Mouse (Mus musculus): ENCODE results near the gene Sh3kbp1. TPM values are rescaled to one million over a fixed set of nuclear protein-coding genes. Genes with fewer than 3 reads are reported as not detected.

Sh3kbp1 gene
- polyA plus RNA-seq, 1 experiment from 2014 or later = 31.4 TPM

DNA sequence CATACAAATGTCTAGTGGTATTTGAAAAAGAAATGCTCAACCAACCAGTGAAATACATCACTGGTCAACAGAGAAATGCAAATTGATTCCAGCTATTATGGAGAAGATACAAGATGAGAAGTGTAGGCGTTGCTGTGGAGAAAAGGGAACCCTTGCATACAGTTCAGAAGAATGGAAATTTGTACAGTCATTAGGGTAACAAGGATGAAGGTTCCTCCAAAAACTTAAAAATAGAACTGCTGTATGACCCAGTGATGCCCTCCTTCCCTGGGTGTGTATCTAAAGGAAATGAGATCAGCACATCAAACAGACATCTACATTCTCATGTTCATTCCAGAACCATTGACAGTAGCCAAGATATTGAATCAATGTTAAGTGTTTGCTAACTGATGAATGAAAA lies 110.3 kb downstream of the Sh3kbp1 start:
- H3K27me3 ChIP-seq (ENCODE audit: control insufficient read depth, insufficient read depth, low read length) = peaks cover 5% of the 10 kb centered on the region; the same call in 1 of the 2 replicates
- no peak overlapping the region for H3K4me3 ChIP-seq (ENCODE audit: low read depth, low read length)
- no peak for DNase-seq (ENCODE audit: low spot score)
- no peaks in the 10 kb centered on the region for H3K36me3 ChIP-seq (ENCODE audit: control insufficient read depth, insufficient read depth, low read length)
- ATAC-seq (ENCODE audit: low FRiP score) = no peak
- WGBS = 80% methylated on average over 1 of the region's 1 CpGs
- H3K27ac ChIP-seq (ENCODE audit: low read depth, low read length) = no peak overlapping the region
- H3K9me3 ChIP-seq (ENCODE audit: control insufficient read depth, low read length) = no peaks in the 10 kb centered on the region
- no peak overlapping the region for H3K4me2 ChIP-seq (replicated peaks; ENCODE audit: low read depth, low read length)
- no peak overlapping the region for H3K9ac ChIP-seq (ENCODE audit: low read depth, low read length)
- no peaks in the 10 kb centered on the region for H3K4me1 ChIP-seq (replicated peaks; ENCODE audit: control insufficient read depth, insufficient read depth, low read length)

DNA sequence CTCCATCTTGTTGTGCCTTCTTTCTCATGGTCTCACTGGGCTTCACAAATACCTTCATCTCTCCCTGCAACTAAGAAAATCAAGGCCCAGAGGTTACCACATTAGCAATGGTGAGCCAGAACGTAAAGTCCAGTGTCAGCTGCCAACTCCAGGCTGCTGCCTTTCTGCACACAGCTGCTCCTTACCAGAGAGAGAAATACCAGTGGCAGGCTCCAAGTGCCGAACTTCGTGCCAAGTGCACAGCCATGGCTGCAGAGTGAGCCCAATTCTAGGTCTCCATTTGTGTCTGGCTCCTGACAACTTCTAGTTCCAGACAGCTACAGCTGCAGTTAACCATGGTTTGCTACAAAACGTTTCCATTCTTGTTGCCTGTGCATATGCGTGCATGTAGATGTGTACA lies 117.0 kb downstream of the Sh3kbp1 start:
- no peak overlapping the region for H3K9ac ChIP-seq (ENCODE audit: low read depth, low read length)
- H3K27me3 ChIP-seq (ENCODE audit: control insufficient read depth, insufficient read depth, low read length) = peaks cover 3% of the 10 kb centered on the region; the same call in 1 of the 2 replicates
- H3K27ac ChIP-seq (ENCODE audit: low read depth, low read length) = no peak overlapping the region
- no peaks in the 10 kb centered on the region for H3K36me3 ChIP-seq (ENCODE audit: control insufficient read depth, insufficient read depth, low read length)
- H3K4me3 ChIP-seq (ENCODE audit: low read depth, low read length) = no peak overlapping the region
- DNase-seq (ENCODE audit: low spot score) = no peak
- no peak for ATAC-seq (ENCODE audit: low FRiP score)
- no peaks in the 10 kb centered on the region for H3K4me1 ChIP-seq (replicated peaks; ENCODE audit: control insufficient read depth, insufficient read depth, low read length)
- H3K9me3 ChIP-seq (ENCODE audit: control insufficient read depth, low read length) = no peaks in the 10 kb centered on the region
- WGBS = 54% methylated on average over 5 of the region's 5 CpGs
- no peak overlapping the region for H3K4me2 ChIP-seq (replicated peaks; ENCODE audit: low read depth, low read length)

DNA sequence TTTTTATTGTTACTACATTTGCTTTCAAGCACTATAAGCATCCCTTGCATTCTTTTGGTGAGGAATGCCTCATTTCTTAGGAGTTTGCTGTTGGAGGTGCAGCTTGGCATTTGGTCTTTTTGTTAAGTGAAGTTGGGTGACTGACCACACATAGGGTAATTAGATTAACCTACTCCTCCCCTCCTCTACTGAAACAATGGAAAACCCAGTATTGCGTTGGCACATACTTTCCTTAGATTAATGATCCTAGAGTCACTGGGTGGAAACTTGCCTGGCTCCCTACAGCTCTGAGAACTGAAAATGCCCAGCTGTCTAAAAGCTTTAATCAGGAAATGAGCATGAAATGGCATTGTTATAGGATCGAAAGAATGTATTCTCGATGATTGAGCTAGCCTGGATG lies 117.5 kb downstream of the Sh3kbp1 start:
- no peak for DNase-seq (ENCODE audit: low spot score)
- no peak; the same call in 1 of the 2 replicates for ATAC-seq (ENCODE audit: low FRiP score)
- H3K4me3 ChIP-seq (ENCODE audit: low read depth, low read length) = no peak overlapping the region

DNA sequence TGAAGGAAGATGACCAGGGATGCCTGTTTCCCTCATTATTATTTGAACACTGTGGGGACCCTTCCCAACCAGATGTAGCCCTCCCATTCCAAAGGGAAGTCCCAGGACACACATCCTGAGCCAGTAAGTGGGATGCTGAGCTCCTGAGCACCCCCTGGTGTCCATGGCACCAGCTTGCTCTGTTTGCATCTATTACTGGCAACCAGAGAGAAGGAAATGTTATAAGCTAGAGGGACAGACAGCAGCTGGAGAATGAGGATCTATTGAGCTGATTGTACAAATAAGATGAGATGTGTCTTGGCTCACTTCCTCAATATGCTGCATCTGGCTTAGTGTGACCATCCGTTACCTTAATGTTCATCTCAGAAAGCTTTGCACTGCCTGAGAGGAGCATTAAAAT lies 124.8 kb downstream of the Sh3kbp1 start:
- Histone ChIP-seq H3K27me3 (ENCODE audit: control insufficient read depth, insufficient read depth, low read length) (no peaks in the 10 kb centered on the region), H3K4me1 (replicated peaks; ENCODE audit: control insufficient read depth, insufficient read depth, low read length) (no peaks in the 10 kb centered on the region), H3K27ac (ENCODE audit: low read depth, low read length) (no peak overlapping the region), H3K9ac (ENCODE audit: low read depth, low read length) (no peak overlapping the region), H3K36me3 (ENCODE audit: control insufficient read depth, insufficient read depth, low read length) (no peaks in the 10 kb centered on the region), H3K4me3 (ENCODE audit: low read depth, low read length) (no peak overlapping the region), H3K9me3 (ENCODE audit: control insufficient read depth, low read length) (no peaks in the 10 kb centered on the region), H3K4me2 (replicated peaks; ENCODE audit: low read depth, low read length) (no peak overlapping the region)
- WGBS = 92% methylated on average over 1 of the region's 1 CpGs
- DNase-seq (ENCODE audit: low spot score) = peak; percentile 33
- no peak for ATAC-seq (ENCODE audit: low FRiP score)

More for the DNA sequence above, 117.5 kb downstream of the Sh3kbp1 start:
- Histone ChIP-seq H3K27ac (ENCODE audit: low read depth, low read length) (no peak overlapping the region), H3K36me3 (ENCODE audit: control insufficient read depth, insufficient read depth, low read length) (no peaks in the 10 kb centered on the region), H3K4me2 (replicated peaks; ENCODE audit: low read depth, low read length) (no peak overlapping the region), H3K9ac (ENCODE audit: low read depth, low read length) (no peak overlapping the region), H3K27me3 (ENCODE audit: control insufficient read depth, insufficient read depth, low read length) (peaks cover 3% of the 10 kb centered on the region; the same call in 1 of the 2 replicates), H3K9me3 (ENCODE audit: control insufficient read depth, low read length) (no peaks in the 10 kb centered on the region), H3K4me1 (replicated peaks; ENCODE audit: control insufficient read depth, insufficient read depth, low read length) (no peaks in the 10 kb centered on the region)
- 56% methylated on average over 3 of the region's 3 CpGs for WGBS

DNA sequence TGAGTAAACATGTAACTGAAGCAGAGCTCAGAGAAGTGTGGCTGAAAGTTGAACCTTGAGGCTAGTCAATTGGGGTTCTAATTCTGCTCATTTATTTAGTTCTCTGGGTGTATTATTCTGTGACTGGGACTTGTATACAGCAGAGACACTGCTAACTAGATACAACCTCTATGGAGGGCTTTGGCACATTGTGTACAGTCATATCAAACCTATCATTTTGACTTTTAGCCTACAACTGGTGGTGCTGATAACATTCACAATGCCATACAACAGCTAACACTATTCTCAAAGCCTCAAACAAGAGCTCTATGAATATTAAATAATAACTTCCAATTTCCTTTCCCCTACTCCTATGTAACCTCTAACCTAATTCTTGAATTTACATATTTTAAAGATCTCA lies 129.2 kb downstream of the Sh3kbp1 start:
- H3K4me2 ChIP-seq (replicated peaks; ENCODE audit: low read depth, low read length) = no peak overlapping the region
- ATAC-seq (ENCODE audit: low FRiP score) (no peak), DNase-seq (ENCODE audit: low spot score) (no peak)
- no peaks in the 10 kb centered on the region for H3K36me3 ChIP-seq (ENCODE audit: control insufficient read depth, insufficient read depth, low read length)
- H3K4me3 ChIP-seq (ENCODE audit: low read depth, low read length) = no peak overlapping the region
- H3K4me1 ChIP-seq (replicated peaks; ENCODE audit: control insufficient read depth, insufficient read depth, low read length) = no peaks in the 10 kb centered on the region
- no peaks in the 10 kb centered on the region for H3K27me3 ChIP-seq (ENCODE audit: control insufficient read depth, insufficient read depth, low read length)
- H3K9me3 ChIP-seq (ENCODE audit: control insufficient read depth, low read length) = no peaks in the 10 kb centered on the region
- H3K27ac ChIP-seq (ENCODE audit: low read depth, low read length) = no peak overlapping the region
- no peak overlapping the region for H3K9ac ChIP-seq (ENCODE audit: low read depth, low read length)

DNA sequence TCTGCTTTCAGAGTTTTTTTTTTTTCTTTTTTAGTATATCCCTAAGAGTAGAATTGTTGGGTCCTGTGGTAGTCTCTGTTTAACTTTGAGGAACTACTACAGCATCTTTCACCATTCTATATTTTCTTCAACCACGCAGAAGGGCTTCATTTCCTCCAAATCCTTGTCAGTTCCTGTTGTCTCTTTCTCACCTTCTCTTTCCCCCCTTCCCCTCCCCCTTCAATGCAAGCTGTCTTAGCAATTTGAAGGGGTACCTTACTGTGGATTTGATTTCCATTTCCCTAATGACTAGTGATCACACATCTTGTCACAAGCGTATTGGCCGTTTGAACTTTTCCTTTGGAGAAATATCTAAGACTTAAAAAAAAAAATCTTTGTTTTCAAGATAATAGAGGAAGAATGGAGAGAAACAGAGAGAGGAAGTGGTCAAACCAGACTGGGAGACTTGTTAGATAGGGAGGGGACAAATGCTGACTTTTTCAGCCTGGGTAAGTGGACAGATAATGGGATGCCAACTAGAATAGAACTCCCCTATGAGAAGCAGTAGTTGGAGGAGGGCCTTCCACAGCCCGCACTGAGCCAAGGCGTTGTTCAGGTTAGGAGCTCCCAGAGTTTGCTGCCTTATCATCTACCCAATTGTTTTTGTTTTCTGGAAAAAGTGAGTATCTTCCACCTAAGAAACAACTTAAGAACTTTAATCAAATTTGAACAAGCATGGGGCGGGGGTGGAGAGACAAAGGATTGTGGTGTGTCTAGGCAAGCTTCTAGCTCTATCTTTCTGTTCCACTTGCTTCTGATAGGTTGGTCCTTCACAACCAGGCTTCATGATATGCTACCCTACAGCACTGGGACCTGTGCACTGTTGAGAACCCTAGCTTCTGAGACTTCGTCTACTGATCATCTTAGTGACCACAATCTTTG lies 130.1 kb downstream of the Sh3kbp1 start:
- WGBS = 95% methylated on average over 7 of the region's 7 CpGs
- Histone ChIP-seq H3K4me2 (replicated peaks; ENCODE audit: low read depth, low read length) (no peak overlapping the region), H3K27ac (ENCODE audit: low read depth, low read length) (no peak overlapping the region), H3K4me3 (ENCODE audit: low read depth, low read length) (no peak overlapping the region), H3K9ac (ENCODE audit: low read depth, low read length) (no peak overlapping the region), H3K4me1 (replicated peaks; ENCODE audit: control insufficient read depth, insufficient read depth, low read length) (no peaks in the 10 kb centered on the region), H3K27me3 (ENCODE audit: control insufficient read depth, insufficient read depth, low read length) (no peaks in the 10 kb centered on the region), H3K9me3 (ENCODE audit: control insufficient read depth, low read length) (no peaks in the 10 kb centered on the region), H3K36me3 (ENCODE audit: control insufficient read depth, insufficient read depth, low read length) (no peaks in the 10 kb centered on the region)
- ATAC-seq (ENCODE audit: low FRiP score) = no peak
- no peak for DNase-seq (ENCODE audit: low spot score)

DNA sequence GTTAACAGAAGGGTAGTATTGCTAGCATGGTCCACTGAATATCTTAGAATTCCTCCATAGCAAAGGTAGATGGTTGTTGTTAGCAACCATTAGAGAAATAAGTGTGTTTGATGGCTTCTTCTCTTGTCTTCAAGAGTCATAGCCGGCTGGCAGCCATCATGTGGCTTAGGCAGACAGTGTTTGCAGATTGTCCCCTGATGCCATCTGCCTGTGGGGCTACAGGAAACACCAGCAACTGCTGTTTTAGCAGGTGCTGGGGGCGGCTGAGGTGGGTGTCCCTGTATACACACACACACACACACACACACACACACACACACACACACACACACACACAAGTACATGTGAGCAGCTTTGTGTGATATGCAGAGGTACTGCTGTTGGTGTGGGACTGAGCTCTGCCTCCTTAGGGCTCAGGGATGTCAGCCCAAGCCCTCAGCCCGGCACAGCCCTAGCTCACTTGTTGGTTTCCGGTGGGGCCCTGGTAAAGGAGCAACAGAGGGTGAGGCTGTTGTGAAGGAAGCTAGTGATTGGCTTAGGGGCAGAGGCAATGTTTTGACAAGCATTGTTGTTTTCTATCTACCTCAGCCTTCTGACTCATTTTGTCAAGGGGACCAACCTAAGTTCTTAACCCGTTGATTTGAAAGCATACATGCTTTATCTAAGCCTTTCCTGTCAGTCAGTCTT lies 130.9 kb downstream of the Sh3kbp1 start:
- Histone ChIP-seq H3K4me1 (replicated peaks; ENCODE audit: control insufficient read depth, insufficient read depth, low read length) (no peaks in the 10 kb centered on the region), H3K4me3 (ENCODE audit: low read depth, low read length) (no peak overlapping the region), H3K4me2 (replicated peaks; ENCODE audit: low read depth, low read length) (no peak overlapping the region), H3K9ac (ENCODE audit: low read depth, low read length) (no peak overlapping the region), H3K27ac (ENCODE audit: low read depth, low read length) (no peak overlapping the region), H3K27me3 (ENCODE audit: control insufficient read depth, insufficient read depth, low read length) (no peaks in the 10 kb centered on the region), H3K9me3 (ENCODE audit: control insufficient read depth, low read length) (no peaks in the 10 kb centered on the region), H3K36me3 (ENCODE audit: control insufficient read depth, insufficient read depth, low read length) (no peaks in the 10 kb centered on the region)
- DNase-seq (ENCODE audit: low spot score) = no peak
- 88% methylated on average over 5 of the region's 5 CpGs for WGBS
- ATAC-seq (ENCODE audit: low FRiP score) = no peak

DNA sequence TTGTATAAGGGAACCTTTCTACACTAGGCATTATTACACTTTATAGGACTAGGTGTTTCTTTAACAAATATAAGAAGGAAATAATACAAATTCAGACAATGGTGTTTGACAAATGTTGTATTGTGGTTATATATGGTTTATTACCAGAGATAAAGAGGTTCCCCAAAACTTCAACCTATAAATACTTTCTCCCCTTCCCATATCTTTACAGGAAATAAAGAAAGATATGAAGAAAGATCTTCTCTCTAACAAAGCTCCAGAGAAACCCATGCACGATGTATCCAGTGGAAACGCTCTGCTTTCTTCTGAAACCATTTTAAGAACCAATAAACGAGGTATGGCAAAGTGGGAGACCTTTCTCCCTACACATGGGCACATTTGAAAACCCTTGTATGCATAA lies 136.7 kb downstream of the Sh3kbp1 start:
- Histone ChIP-seq H3K9ac (ENCODE audit: low read depth, low read length) (no peak overlapping the region), H3K4me1 (replicated peaks; ENCODE audit: control insufficient read depth, insufficient read depth, low read length) (no peaks in the 10 kb centered on the region), H3K27ac (ENCODE audit: low read depth, low read length) (no peak overlapping the region), H3K27me3 (ENCODE audit: control insufficient read depth, insufficient read depth, low read length) (no peaks in the 10 kb centered on the region), H3K4me3 (ENCODE audit: low read depth, low read length) (no peak overlapping the region), H3K36me3 (ENCODE audit: control insufficient read depth, insufficient read depth, low read length) (no peaks in the 10 kb centered on the region), H3K4me2 (replicated peaks; ENCODE audit: low read depth, low read length) (no peak overlapping the region), H3K9me3 (ENCODE audit: control insufficient read depth, low read length) (no peaks in the 10 kb centered on the region)
- ATAC-seq (ENCODE audit: low FRiP score) = no peak
- DNase-seq (ENCODE audit: low spot score) = no peak
- 78% methylated on average over 3 of the region's 3 CpGs for WGBS

Measured in hindbrain, embryonic 11.5 days (tissue).